Mouse (Mus musculus) cerebellum, adult 2 months (tissue): ENCODE data around the gene Rpl38. TPM values are rescaled to one million over a fixed set of nuclear protein-coding genes. Genes with fewer than 3 reads are reported as not detected.
A peak's percentile ranks its signal among the peaks of the same experiment; 100 is the strongest.
"Not testable (repeated sequence)": the region's sequence is repeated elsewhere in the genome, so short reads cannot be mapped to it uniquely, and the experiment has no call there.

Experiments used
- DNase-seq, 2 experiments: peaks; one replicate each; pipeline ENCODE4 v3.0.0; 2021
- H3K27ac ChIP-seq: fragments of 200-500 bp; 2 replicates; pipeline ENCODE4 v1.5.1; 2012; ENCODE audit warnings: low read length, control low read depth, inconsistent platforms; ENCODE audit not compliant: insufficient read depth
- H3K27me3 ChIP-seq: fragments of 200-500 bp; 2 replicates; pipeline ENCODE4 v1.6.1; 2012; ENCODE audit warnings: inconsistent platforms, mild to moderate bottlenecking, low read length, moderate library complexity; ENCODE audit not compliant: control insufficient read depth, insufficient read depth
- H3K4me1 ChIP-seq: fragments of 200-500 bp; 2 replicates; pipeline ENCODE4 v1.6.1; 2011; ENCODE audit warnings: low read length; ENCODE audit not compliant: control insufficient read depth, insufficient read depth
- H3K4me3 ChIP-seq: fragments of 200-500 bp; replicated peaks from 2 replicates; pipeline ENCODE3; 2011; ENCODE audit warnings: mild to moderate bottlenecking, low read depth, low read length, control low read depth; ENCODE audit not compliant: insufficient read depth
- CTCF ChIP-seq: fragments of 200-500 bp; IDR thresholded peaks from 2 replicates; pipeline ENCODE4 v1.5.1; 2011; ENCODE audit warnings: low read depth, mild to moderate bottlenecking, control low read depth, low read length, moderate library complexity, borderline replicate concordance; ENCODE audit not compliant: insufficient read depth
- POLR2A ChIP-seq: fragments of 200-500 bp; IDR thresholded peaks from 2 replicates; pipeline ENCODE4 v1.6.1; 2011; ENCODE audit warnings: low read length, control low read depth, borderline replicate concordance; ENCODE audit not compliant: insufficient read depth
- WGBS: fragments of 180-500 bp; shearing (Covaris S2); methylation state at CpG from one replicate; pipeline ENCODE4 v1.1.7; 2018; 5-methylcytosine and 5-hydroxymethylcytosine counted together
- polyA plus RNA-seq: library from polyadenylated mRNA; depleted of rRNA; stranded (reverse); fragments of >200 nt; gene quantifications from 2 replicates; pipeline ENCODE4 v1.2.3, GENCODE M21; 2012

Gene Rpl38
- polyA plus RNA-seq, 1 experiment: 1,509 TPM

GRCm38 (mm10) chr11:114669651-114670168, 1.4 kb downstream of the Rpl38 start:
- 5% methylated on average over 12 of the region's 12 CpGs for WGBS

GRCm38 (mm10) chr11:114671147-114671546, 2.8 kb downstream of the Rpl38 start:
- WGBS: 85% methylated on average over 5 of the region's 5 CpGs

More at GRCm38 (mm10) chr11:114669651-114670168, 1.4 kb downstream of the Rpl38 start:
- H3K27me3 ChIP-seq: no peaks in the 10 kb centered on the region
- no peak for TF ChIP-seq POLR2A
- no peak for TF ChIP-seq CTCF
- peak overlapping the region; percentile 78 for H3K4me3 ChIP-seq
- peak overlapping the region; percentile 49 for H3K27ac ChIP-seq
- H3K4me1 ChIP-seq: peaks cover 14% of the 10 kb centered on the region
- peak in 1 of 2 experiments; percentile 30 for DNase-seq

GRCm38 (mm10) chr11:114672794-114673718, 4.7 kb downstream of the Rpl38 start:
- WGBS: 52% methylated on average over 9 of the region's 9 CpGs
- Histone ChIP-seq H3K27me3 (no peaks in the 10 kb centered on the region), H3K4me1 (peaks cover 17% of the 10 kb centered on the region), H3K27ac (peak overlapping the region; percentile 11; the same call in 1 of the 2 replicates), H3K4me3 (no peak overlapping the region)
- TF ChIP-seq POLR2A (no peak), CTCF (peak; percentile 76)
- DNase-seq: peak; percentile 53 to 59

More at GRCm38 (mm10) chr11:114671147-114671546, 2.8 kb downstream of the Rpl38 start:
- Histone ChIP-seq H3K27ac (no peak overlapping the region), H3K4me3 (no peak overlapping the region), H3K27me3 (no peaks in the 10 kb centered on the region), H3K4me1 (peaks cover 14% of the 10 kb centered on the region)
- TF ChIP-seq CTCF: no peak
- TF ChIP-seq POLR2A: no peak
- no peak for DNase-seq

GRCm38 (mm10) chr11:114673719-114674050, 5.4 kb downstream of the Rpl38 start:
- H3K27me3 ChIP-seq: no peaks in the 10 kb centered on the region
- TF ChIP-seq CTCF (no peak), POLR2A (no peak)
- no peak for DNase-seq
- WGBS: 85% methylated on average over 2 of the region's 2 CpGs
- no peak overlapping the region for H3K4me3 ChIP-seq
- H3K4me1 ChIP-seq: peaks cover 21% of the 10 kb centered on the region
- H3K27ac ChIP-seq: 0 out of 2 replicates have a peak overlapping the region, but pooled peaks have one; percentile 11

GRCm38 (mm10) chr11:114674180-114674579, 5.9 kb downstream of the Rpl38 start:
- H3K4me3 ChIP-seq: no peak overlapping the region
- H3K4me1 ChIP-seq: peaks cover 23% of the 10 kb centered on the region
- H3K27me3 ChIP-seq: no peaks in the 10 kb centered on the region
- 51% methylated on average over 8 of the region's 8 CpGs for WGBS
- H3K27ac ChIP-seq: no peak overlapping the region
- DNase-seq: no peak
- no peak for TF ChIP-seq POLR2A

GRCm38 (mm10) chr11:114674796-114675195, 6.5 kb downstream of the Rpl38 start:
- Histone ChIP-seq H3K4me1 (peaks cover 29% of the 10 kb centered on the region), H3K4me3 (peak overlapping the region; percentile 97)
- not testable (repeated sequence) for H3K27me3 ChIP-seq, DNase-seq, H3K27ac ChIP-seq
- 75% methylated on average over 2 of the region's 3 CpGs for WGBS

- under 1% methylated on average over 40 of the region's 40 CpGs for WGBS
- peak within 1 kb of the TSS; percentile 97 for H3K4me3 ChIP-seq
- peak; percentile 87 to 91 for DNase-seq
- H3K27me3 ChIP-seq: no peaks in the 10 kb centered on the region
- peak within 1 kb of the TSS; percentile 73 for H3K27ac ChIP-seq
- peaks cover 35% of the 10 kb centered on the region for H3K4me1 ChIP-seq
- peak; percentile 78 for TF ChIP-seq POLR2A
- no peak for TF ChIP-seq CTCF
These were observed 7.1 kb downstream of the Rpl38 start, which contains the start of gene Ttyh2 for GRCm38 (mm10) chr11:114675341-114675825. Gene Ttyh2 (plus strand): TSS chr11:114675431.

GRCm38 (mm10) chr11:114675826-114676401, 7.6 kb downstream of the Rpl38 start:
- TF ChIP-seq POLR2A (no peak), CTCF (no peak)
- WGBS: under 1% methylated on average over 27 of the region's 27 CpGs
- Histone ChIP-seq H3K4me3 (peak overlapping the region; percentile 97), H3K4me1 (peaks cover 35% of the 10 kb centered on the region), H3K27ac (peak overlapping the region; percentile 73), H3K27me3 (no peaks in the 10 kb centered on the region)
- peak; percentile 68 to 75 for DNase-seq
